Mouse (Mus musculus) common myeloid progenitor, adult 5-6 weeks (primary cell): ENCODE measurements around the gene Mynn. TPM values are rescaled to one million over a fixed set of nuclear protein-coding genes. Genes with fewer than 3 reads are reported as not detected.

Experiments
- ATAC-seq: replicated peaks from 2 replicates; pipeline ENCODE4 v1.8.0; 2016; ENCODE audit warnings: low read depth, mild to moderate bottlenecking, moderate TSS enrichment, inconsistent platforms; ENCODE audit not compliant: poor library complexity, severe bottlenecking
- total RNA-seq: library from RNA; stranded (forward); fragments of 200-1000, 187-1606 nt; gene quantifications from 2 replicates; pipeline ENCODE4 v1.2.3, GENCODE M21; 2017

The Mynn gene
- total RNA-seq, 1 experiment from 2014 or later = 51.1 TPM

- ATAC-seq = 0 out of 2 replicates have a peak, but pooled peaks have one; percentile 60
These were observed 31.8 kb downstream of the Mynn start for GRCm38 (mm10) chr3:30633681-30634080.

GRCm38 (mm10) chr3:30635629-30636028, 33.8 kb downstream of the Mynn start:
- ATAC-seq = no peak

GRCm38 (mm10) chr3:30644207-30644606, 42.3 kb downstream of the Mynn start, which contains the start of gene Lrriq4:
Lrriq4 (plus strand) TSS chr3:30644507.
- no peak for ATAC-seq

GRCm38 (mm10) chr3:30646761-30647160, 44.9 kb downstream of the Mynn start:
- no peak for ATAC-seq

GRCm38 (mm10) chr3:30647440-30648090, 45.7 kb downstream of the Mynn start, which contains the start of gene Lrrc34:
Lrrc34 (minus strand) TSS chr3:30647869.
- ATAC-seq = peak; percentile 97

DNA sequence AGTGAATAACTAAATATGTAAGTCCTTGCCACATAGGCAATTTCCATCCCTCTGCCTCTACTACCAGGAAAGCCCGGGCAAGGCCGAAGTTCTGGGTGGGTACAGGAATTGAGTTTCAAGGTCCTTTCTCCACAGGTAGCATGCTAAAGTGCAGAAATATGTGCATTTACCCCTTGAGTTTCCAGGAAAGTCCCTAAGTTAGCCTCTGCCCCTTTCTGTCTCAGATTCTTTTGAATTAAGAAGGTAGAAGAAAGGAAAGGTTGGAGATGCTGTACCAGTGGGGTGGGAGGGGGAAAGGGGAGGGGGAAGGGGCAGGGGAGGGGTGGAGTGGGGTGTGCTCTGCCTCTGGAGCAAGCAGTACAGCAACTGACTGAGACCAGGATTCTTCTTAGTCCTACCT, 46.6 kb downstream of the Mynn start:
- ATAC-seq = no peak

DNA sequence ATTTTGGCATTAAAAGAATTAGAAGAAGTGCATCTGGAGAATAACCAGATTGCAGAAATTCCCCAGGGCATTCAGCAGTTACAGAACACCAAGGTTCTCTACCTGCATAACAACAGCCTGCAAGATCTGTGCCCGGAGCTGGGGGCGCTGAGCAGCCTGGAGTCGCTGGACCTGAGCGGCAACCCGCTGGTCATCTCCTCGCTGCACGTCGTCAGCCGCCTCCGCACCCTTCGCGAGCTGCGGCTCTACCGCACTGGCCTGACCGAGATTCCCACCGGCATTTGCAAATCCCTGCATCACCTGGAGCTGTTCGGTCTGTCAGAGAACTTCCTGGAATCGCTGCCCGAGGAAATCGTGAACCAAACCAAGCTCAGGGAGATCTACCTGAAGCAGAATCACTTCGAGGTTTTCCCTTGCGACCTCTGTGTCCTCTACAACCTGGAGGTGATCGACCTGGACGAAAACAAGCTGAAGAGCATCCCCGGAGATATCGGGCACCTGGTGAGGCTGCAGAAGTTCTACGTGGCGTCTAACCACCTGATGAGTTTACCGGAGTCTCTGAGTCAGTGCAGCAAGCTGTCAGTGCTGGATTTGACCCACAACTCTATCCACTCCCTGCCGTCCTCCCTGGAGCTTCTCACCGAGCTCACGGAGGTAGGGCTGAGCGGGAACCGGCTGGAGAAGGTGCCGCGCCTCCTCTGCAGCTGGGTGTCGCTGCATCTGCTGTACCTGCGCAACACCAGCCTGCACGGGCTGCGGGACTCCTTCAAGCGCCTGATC, 48.4 kb downstream of the Mynn start:
- peak; percentile 51 for ATAC-seq

DNA sequence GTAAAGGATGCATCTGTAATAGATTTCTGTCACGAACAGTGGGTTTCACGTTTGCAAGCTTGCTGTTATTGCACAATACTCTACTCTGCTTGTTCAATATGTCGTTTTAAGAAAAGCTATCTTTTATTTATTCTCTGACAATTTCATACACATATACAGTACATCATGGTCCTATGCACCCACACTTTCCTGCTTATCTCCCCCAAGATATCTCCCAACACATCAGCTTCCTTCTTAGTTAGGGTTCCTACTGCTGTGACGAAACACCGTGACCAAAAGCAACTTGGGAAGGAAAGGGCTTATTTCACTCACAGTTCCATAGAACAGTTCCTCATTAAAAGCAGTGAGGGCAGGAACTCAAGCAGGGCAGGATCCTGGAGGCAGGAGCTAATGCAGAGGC, 54.1 kb downstream of the Mynn start:
- ATAC-seq = no peak

GRCm38 (mm10) chr3:30658486-30658885, 56.6 kb downstream of the Mynn start:
- ATAC-seq = no peak

Other genes starting within 250 kb of the Mynn start
- gene Mecom, start 54.1 kb upstream of the Mynn start, total RNA-seq = 3.9 and 10.8 TPM in 2 replicates
- not detected in 2 replicates for gene Actrt3, start 2.1 kb upstream of the Mynn start, total RNA-seq
- not detected in 2 replicates for gene Lrriq4, start 42.4 kb downstream of the Mynn start, total RNA-seq
- gene Lrrc34, start 45.8 kb downstream of the Mynn start, total RNA-seq = not detected in 2 replicates
- gene Lrrc31, start 97.8 kb downstream of the Mynn start, total RNA-seq = not detected in 2 replicates
- gene Samd7, start 144.2 kb downstream of the Mynn start, total RNA-seq = not detected in 2 replicates
- gene Sec62, start 190.8 kb downstream of the Mynn start, total RNA-seq = 88.0 and 105 TPM in 2 replicates